Mouse (Mus musculus): ENCODE results near the gene Dlg5. TPM values are rescaled to one million over a fixed set of nuclear protein-coding genes. Genes with fewer than 3 reads are reported as not detected.

Gene Dlg5
- polyA plus RNA-seq, 1 experiment: 32.4 TPM

GRCm38 (mm10) chr14:24216678-24217361 is 28.9 kb downstream of the Dlg5 start:
- Histone ChIP-seq H3K4me1 (ENCODE audit: control insufficient read depth, insufficient read depth, low read length) (peaks cover 3% of the 10 kb centered on the region; the same call in 1 of the 2 replicates), H3K27me3 (ENCODE audit: control insufficient read depth, insufficient read depth, low read length) (no peaks in the 10 kb centered on the region), H3K4me3 (replicated peaks; ENCODE audit: insufficient read depth, low read depth, low read length) (no peak overlapping the region), H3K27ac (ENCODE audit: insufficient read depth, low read length) (no peak overlapping the region)
- 65% methylated on average over 11 of the region's 11 CpGs for WGBS
- TF ChIP-seq CTCF (IDR thresholded peaks at IDR 0.05; ENCODE audit: borderline replicate concordance, insufficient read depth, low read depth, low read length): no peak
- no peak for TF ChIP-seq POLR2A (IDR thresholded peaks at IDR 0.05; ENCODE audit: borderline replicate concordance, insufficient read depth, low read length)
- no peak for DNase-seq

- 71% methylated on average over 4 of the region's 4 CpGs for WGBS
- Histone ChIP-seq H3K27me3 (ENCODE audit: control insufficient read depth, insufficient read depth, low read length) (no peaks in the 10 kb centered on the region), H3K4me1 (ENCODE audit: control insufficient read depth, insufficient read depth, low read length) (peaks cover 3% of the 10 kb centered on the region; the same call in 1 of the 2 replicates), H3K27ac (ENCODE audit: insufficient read depth, low read length) (no peak overlapping the region), H3K4me3 (replicated peaks; ENCODE audit: insufficient read depth, low read depth, low read length) (no peak overlapping the region)
- no peak for DNase-seq
- TF ChIP-seq CTCF (IDR thresholded peaks at IDR 0.05; ENCODE audit: borderline replicate concordance, insufficient read depth, low read depth, low read length) (no peak), POLR2A (IDR thresholded peaks at IDR 0.05; ENCODE audit: borderline replicate concordance, insufficient read depth, low read length) (no peak)
Observed at GRCm38 (mm10) chr14:24216064-24216463, 29.7 kb downstream of the Dlg5 start.

- no peak for TF ChIP-seq POLR2A (IDR thresholded peaks at IDR 0.05; ENCODE audit: borderline replicate concordance, insufficient read depth, low read length)
- H3K4me1 ChIP-seq (ENCODE audit: control insufficient read depth, insufficient read depth, low read length): peaks cover 3% of the 10 kb centered on the region; the same call in 1 of the 2 replicates
- H3K27ac ChIP-seq (ENCODE audit: insufficient read depth, low read length): no peak overlapping the region
- no peak for DNase-seq
- H3K4me3 ChIP-seq (replicated peaks; ENCODE audit: insufficient read depth, low read depth, low read length): no peak overlapping the region
- 76% methylated on average over 9 of the region's 9 CpGs for WGBS
- no peaks in the 10 kb centered on the region for H3K27me3 ChIP-seq (ENCODE audit: control insufficient read depth, insufficient read depth, low read length)
Observed at GRCm38 (mm10) chr14:24214436-24214835, 31.3 kb downstream of the Dlg5 start.

- Histone ChIP-seq H3K4me1 (ENCODE audit: control insufficient read depth, insufficient read depth, low read length) (peaks cover 3% of the 10 kb centered on the region; the same call in 1 of the 2 replicates), H3K4me3 (replicated peaks; ENCODE audit: insufficient read depth, low read depth, low read length) (no peak overlapping the region), H3K27ac (ENCODE audit: insufficient read depth, low read length) (no peak overlapping the region), H3K27me3 (ENCODE audit: control insufficient read depth, insufficient read depth, low read length) (no peaks in the 10 kb centered on the region)
- WGBS: 93% methylated on average over 2 of the region's 2 CpGs
- TF ChIP-seq POLR2A (IDR thresholded peaks at IDR 0.05; ENCODE audit: borderline replicate concordance, insufficient read depth, low read length) (no peak), CTCF (IDR thresholded peaks at IDR 0.05; ENCODE audit: borderline replicate concordance, insufficient read depth, low read depth, low read length) (no peak)
- no peak for DNase-seq
Observed at GRCm38 (mm10) chr14:24213336-24213735, 32.4 kb downstream of the Dlg5 start.

GRCm38 (mm10) chr14:24212861-24213260 is 32.9 kb downstream of the Dlg5 start:
- H3K4me1 ChIP-seq (ENCODE audit: control insufficient read depth, insufficient read depth, low read length): peaks cover 3% of the 10 kb centered on the region; the same call in 1 of the 2 replicates
- no peak overlapping the region for H3K4me3 ChIP-seq (replicated peaks; ENCODE audit: insufficient read depth, low read depth, low read length)
- DNase-seq: no peak
- TF ChIP-seq POLR2A (IDR thresholded peaks at IDR 0.05; ENCODE audit: borderline replicate concordance, insufficient read depth, low read length) (no peak), CTCF (IDR thresholded peaks at IDR 0.05; ENCODE audit: borderline replicate concordance, insufficient read depth, low read depth, low read length) (no peak)
- 75% methylated on average over 5 of the region's 5 CpGs for WGBS
- H3K27ac ChIP-seq (ENCODE audit: insufficient read depth, low read length): no peak overlapping the region
- no peaks in the 10 kb centered on the region for H3K27me3 ChIP-seq (ENCODE audit: control insufficient read depth, insufficient read depth, low read length)

GRCm38 (mm10) chr14:24207360-24207752 is 38.4 kb downstream of the Dlg5 start:
- no peak overlapping the region for H3K4me3 ChIP-seq (replicated peaks; ENCODE audit: insufficient read depth, low read depth, low read length)
- no peak for TF ChIP-seq CTCF (IDR thresholded peaks at IDR 0.05; ENCODE audit: borderline replicate concordance, insufficient read depth, low read depth, low read length)
- no peak for TF ChIP-seq POLR2A (IDR thresholded peaks at IDR 0.05; ENCODE audit: borderline replicate concordance, insufficient read depth, low read length)
- 95% methylated on average over 13 of the region's 13 CpGs for WGBS
- DNase-seq: no peak
- no peaks in the 10 kb centered on the region for H3K27me3 ChIP-seq (ENCODE audit: control insufficient read depth, insufficient read depth, low read length)
- no peak overlapping the region for H3K27ac ChIP-seq (ENCODE audit: insufficient read depth, low read length)
- H3K4me1 ChIP-seq (ENCODE audit: control insufficient read depth, insufficient read depth, low read length): no peaks in the 10 kb centered on the region; the same call in 1 of the 2 replicates

- no peak overlapping the region for H3K27ac ChIP-seq (ENCODE audit: insufficient read depth, low read length)
- 80% methylated on average over 12 of the region's 12 CpGs for WGBS
- H3K4me1 ChIP-seq (ENCODE audit: control insufficient read depth, insufficient read depth, low read length): no peaks in the 10 kb centered on the region; the same call in 1 of the 2 replicates
Observed at GRCm38 (mm10) chr14:24206736-24207359, 38.9 kb downstream of the Dlg5 start.

GRCm38 (mm10) chr14:24206314-24206713 is 39.4 kb downstream of the Dlg5 start:
- WGBS: 73% methylated on average over 5 of the region's 9 CpGs
- Histone ChIP-seq H3K4me1 (ENCODE audit: control insufficient read depth, insufficient read depth, low read length) (no peaks in the 10 kb centered on the region; the same call in 1 of the 2 replicates), H3K4me3 (replicated peaks; ENCODE audit: insufficient read depth, low read depth, low read length) (no peak overlapping the region), H3K27ac (ENCODE audit: insufficient read depth, low read length) (no peak overlapping the region), H3K27me3 (ENCODE audit: control insufficient read depth, insufficient read depth, low read length) (no peaks in the 10 kb centered on the region)
- TF ChIP-seq CTCF (IDR thresholded peaks at IDR 0.05; ENCODE audit: borderline replicate concordance, insufficient read depth, low read depth, low read length) (no peak), POLR2A (IDR thresholded peaks at IDR 0.05; ENCODE audit: borderline replicate concordance, insufficient read depth, low read length) (no peak)
- DNase-seq: no peak

More at GRCm38 (mm10) chr14:24206736-24207359, 38.9 kb downstream of the Dlg5 start:
- DNase-seq: no peak
- H3K27me3 ChIP-seq (ENCODE audit: control insufficient read depth, insufficient read depth, low read length): no peaks in the 10 kb centered on the region
- no peak overlapping the region for H3K4me3 ChIP-seq (replicated peaks; ENCODE audit: insufficient read depth, low read depth, low read length)
- no peak for TF ChIP-seq POLR2A (IDR thresholded peaks at IDR 0.05; ENCODE audit: borderline replicate concordance, insufficient read depth, low read length)
- TF ChIP-seq CTCF (IDR thresholded peaks at IDR 0.05; ENCODE audit: borderline replicate concordance, insufficient read depth, low read depth, low read length): no peak

Data from cerebellum, adult 2 months (tissue).